Mouse (Mus musculus) Patski (cell line): Measurements from ENCODE around the gene Pla2g2c. TPM values are rescaled to one million over a fixed set of nuclear protein-coding genes. Genes with fewer than 3 reads are reported as not detected.

Source experiments
- ATAC-seq: fragments of 100-300 bp; one replicate; pipeline ENCODE4 v1.8.0; 2021
- CTCF ChIA-PET: fragments of 350-600 bp; sonication (Branson Sonifier 250); formaldehyde crosslinking; loops from one replicate; lab custom pipeline; 2022; ENCODE audit warnings: inconsistent platforms; lab: Charles Lee
- POLR2A ChIA-PET: fragments of 350-600 bp; sonication (Branson Sonifier 250); formaldehyde crosslinking; loops from one replicate; lab custom pipeline; 2022; ENCODE audit warnings: antibody characterized with exemption, inconsistent platforms; lab: Charles Lee
- DNase-seq: peaks from one replicate; pipeline ENCODE4 v3.0.0-alpha.2; 2011; ENCODE audit warnings: low read depth, low spot score
- H3K27me3 ChIP-seq: fragments of 371-371 bp; one replicate; pipeline ENCODE4 v1.5.1; 2021
- CTCF ChIP-seq: fragments of 100-300 bp; IDR thresholded peaks from one replicate; pipeline ENCODE4 v1.5.1; 2021
- in situ Hi-C: fragments of 300-500 bp; cut with MboI; formaldehyde crosslinking; loops from 3 replicates; pipeline ENCODE4 v1.11.1; 2018; ENCODE audit warnings: low pct_unique_long_range_greater_than_20kb, mixed read lengths
- polyA plus RNA-seq: library from polyadenylated mRNA; unstranded; gene quantifications from one replicate; pipeline ENCODE4 v1.2.3, GENCODE M21; 2021

The Pla2g2c gene
- polyA plus RNA-seq, 1 experiment from 2014 or later = not detected

DNA sequence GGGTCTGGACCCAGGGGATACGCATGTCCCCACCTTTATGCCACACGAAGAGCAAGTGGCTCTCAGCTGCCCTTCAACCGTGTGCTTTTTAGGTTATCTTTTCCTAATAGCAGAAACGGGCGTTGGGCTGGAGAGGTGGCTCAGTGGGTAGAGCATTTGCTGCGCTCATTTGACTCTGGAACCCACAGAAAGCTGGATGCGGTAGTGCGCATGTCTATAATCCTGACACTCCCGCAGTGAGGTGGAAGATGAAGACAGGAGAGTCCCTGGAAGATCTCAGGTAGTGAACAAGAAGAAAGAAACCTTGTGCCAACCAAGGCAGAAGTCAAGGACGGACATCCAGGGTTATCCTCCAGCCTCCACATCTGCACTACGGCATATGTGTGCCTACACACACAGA lies 15.3 kb upstream of the Pla2g2c start:
- in situ Hi-C loops = no loop called here
- ATAC-seq = no peak
- DNase-seq = no peak
- TF ChIP-seq CTCF = no peak
- CTCF ChIA-PET = interaction anchor here (1.3 to 2.3 kb wide), 2 partner anchors 10 to 144 kb away, joined by 6 to 7 read pairs; no protein-coding TSS in a partner anchor
- H3K27me3 ChIP-seq = peaks cover 3% of the 10 kb centered on the region
- POLR2A ChIA-PET = no interaction called here

DNA sequence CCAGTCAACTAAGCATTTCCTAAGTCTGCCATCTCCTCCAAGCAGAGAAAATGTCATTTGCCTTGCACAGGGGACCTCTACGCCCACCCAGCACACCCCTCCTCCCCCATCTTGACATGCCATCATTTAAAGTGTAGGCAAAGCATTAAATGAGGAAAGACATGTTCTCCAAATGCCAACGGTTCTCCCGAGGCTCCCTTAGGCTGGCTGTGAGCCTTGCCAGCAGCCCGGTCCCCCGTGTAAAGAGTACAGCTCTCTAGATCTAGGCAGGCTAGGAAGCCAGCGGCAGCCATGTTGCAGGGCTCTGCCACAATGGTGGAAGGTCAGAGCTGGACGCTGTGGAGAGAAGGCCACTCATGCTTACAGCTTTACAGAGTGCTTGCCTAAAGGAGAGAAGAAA lies 14.6 kb upstream of the Pla2g2c start:
- TF ChIP-seq CTCF = no peak
- peaks cover 3% of the 10 kb centered on the region for H3K27me3 ChIP-seq
- ChIA-PET CTCF (no interaction called here), POLR2A (no interaction called here)
- DNase-seq = no peak
- in situ Hi-C loops = no loop called here
- ATAC-seq = no peak

- CTCF ChIA-PET = no interaction called here
- in situ Hi-C loops = no loop called here
- POLR2A ChIA-PET = interaction anchor here (0.6 to 0.7 kb wide), 2 partner anchors 264 to 270 kb away, joined by 3 read pairs; no protein-coding TSS in a partner anchor
- ATAC-seq (no peak), DNase-seq (no peak)
- H3K27me3 ChIP-seq = peaks cover 3% of the 10 kb centered on the region
- no peak for TF ChIP-seq CTCF
These were observed 14.0 kb upstream of the Pla2g2c start for GRCm38 (mm10) chr4:138710633-138711032.

GRCm38 (mm10) chr4:138711051-138711820 lies 13.4 kb upstream of the Pla2g2c start:
- CTCF ChIA-PET = no interaction called here
- POLR2A ChIA-PET = interaction anchor here (0.6 to 0.7 kb wide), 2 partner anchors 265 to 271 kb away, joined by 3 read pairs; no protein-coding TSS in a partner anchor
- H3K27me3 ChIP-seq = peaks cover 3% of the 10 kb centered on the region
- no peak for DNase-seq
- no peak for TF ChIP-seq CTCF
- in situ Hi-C loops = no loop called here
- no peak for ATAC-seq

- in situ Hi-C loops = no loop called here
- TF ChIP-seq CTCF = no peak
- ChIA-PET POLR2A (no interaction called here), CTCF (interaction anchor here (1.2 kb wide), 1 partner anchor 12 kb away, joined by 3 read pairs; no protein-coding TSS in a partner anchor)
- H3K27me3 ChIP-seq = peaks cover 3% of the 10 kb centered on the region
- ATAC-seq (no peak), DNase-seq (no peak)
These were observed 12.5 kb upstream of the Pla2g2c start for GRCm38 (mm10) chr4:138712096-138712495.

- ATAC-seq (no peak), DNase-seq (no peak)
- H3K27me3 ChIP-seq = peaks cover 3% of the 10 kb centered on the region
- ChIA-PET POLR2A (no interaction called here), CTCF (interaction anchor here (1.2 kb wide), 1 partner anchor 12 kb away, joined by 3 read pairs; no protein-coding TSS in a partner anchor)
- TF ChIP-seq CTCF = no peak
- in situ Hi-C loops = no loop called here
These were observed 12.0 kb upstream of the Pla2g2c start for GRCm38 (mm10) chr4:138712621-138713020.

DNA sequence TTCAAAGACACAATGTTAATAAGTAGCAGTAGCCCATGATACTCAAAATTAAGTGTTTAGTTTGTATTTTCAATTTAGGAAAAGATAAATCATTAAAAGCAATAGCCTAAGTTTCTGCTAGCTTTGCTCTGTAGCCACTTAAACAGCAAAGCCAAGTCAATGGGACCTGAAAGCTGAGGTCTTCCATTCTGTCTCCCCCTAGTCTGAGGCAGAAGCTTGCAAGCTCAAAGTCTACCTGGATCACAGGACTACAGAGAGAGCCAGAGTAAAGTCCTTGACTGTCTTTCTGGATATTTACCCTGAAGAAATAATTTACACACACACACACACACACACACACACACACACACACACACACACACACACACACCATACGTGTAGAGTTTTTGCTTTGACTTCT lies 10.4 kb upstream of the Pla2g2c start:
- ATAC-seq (no peak), DNase-seq (no peak)
- no peak for TF ChIP-seq CTCF
- peaks cover 5% of the 10 kb centered on the region for H3K27me3 ChIP-seq
- ChIA-PET CTCF (interaction anchor here (0.9 kb wide), 1 partner anchor 267 kb away, joined by 3 read pairs; no protein-coding TSS in a partner anchor), POLR2A (no interaction called here)
- in situ Hi-C loops = no loop called here

DNA sequence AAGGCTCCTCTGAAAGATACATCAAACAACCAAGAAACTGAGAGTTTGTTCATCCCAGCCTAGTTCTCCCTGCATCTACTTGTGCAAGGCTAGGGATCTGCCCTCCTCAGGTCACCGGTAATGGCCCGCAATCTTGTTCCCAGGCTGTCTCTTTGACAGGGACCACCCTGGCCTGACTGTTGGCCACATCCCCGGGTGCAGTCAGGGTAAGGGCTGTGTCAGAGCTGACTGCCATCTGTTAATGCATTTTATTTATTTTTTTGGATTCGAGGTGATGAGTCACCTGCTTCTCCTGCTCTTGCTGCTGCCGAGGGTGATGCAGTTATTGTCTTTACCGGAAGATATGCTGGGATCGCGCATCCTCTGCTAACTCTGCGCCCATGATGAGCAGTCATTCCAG lies 7.9 kb upstream of the Pla2g2c start:
- ATAC-seq (no peak), DNase-seq (no peak)
- no peak for TF ChIP-seq CTCF
- ChIA-PET POLR2A (no interaction called here), CTCF (no interaction called here)
- in situ Hi-C loops = no loop called here
- peaks cover 9% of the 10 kb centered on the region for H3K27me3 ChIP-seq

- CTCF ChIA-PET = interaction anchor here (2.7 kb wide), 1 partner anchor 10 kb away, joined by 6 read pairs; no protein-coding TSS in a partner anchor
- POLR2A ChIA-PET = no interaction called here
- ATAC-seq = no peak
- TF ChIP-seq CTCF = no peak
- DNase-seq = no peak
- peaks cover 12% of the 10 kb centered on the region for H3K27me3 ChIP-seq
- in situ Hi-C loops = no loop called here
These were observed 5.9 kb upstream of the Pla2g2c start for GRCm38 (mm10) chr4:138718586-138719263.

DNA sequence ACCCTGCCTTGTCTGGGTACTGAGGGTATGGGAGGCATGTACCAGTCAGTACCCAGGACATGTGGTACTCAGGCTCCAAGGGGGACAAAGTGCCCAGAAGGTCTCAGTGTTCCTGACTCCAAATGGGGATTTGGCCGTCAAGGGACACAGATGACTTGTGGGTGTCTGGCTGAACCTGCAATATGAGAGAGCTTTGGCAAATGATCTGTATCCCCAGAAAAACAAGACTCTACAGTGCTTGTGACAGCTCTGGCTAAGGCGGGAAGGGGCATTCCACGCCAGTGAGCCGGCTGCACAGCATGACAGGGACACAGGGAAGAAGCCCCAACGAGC lies 5.4 kb upstream of the Pla2g2c start:
- ChIA-PET POLR2A (no interaction called here), CTCF (interaction anchor here (2.7 kb wide), 1 partner anchor 11 kb away, joined by 6 read pairs; no protein-coding TSS in a partner anchor)
- H3K27me3 ChIP-seq = peaks cover 17% of the 10 kb centered on the region
- ATAC-seq = no peak
- in situ Hi-C loops = no loop called here
- no peak for DNase-seq
- TF ChIP-seq CTCF = no peak
